Mouse (Mus musculus): ENCODE measurements around the gene Zfp354c. TPM values are rescaled to one million over a fixed set of nuclear protein-coding genes. Genes with fewer than 3 reads are reported as not detected.
A peak's percentile ranks its signal among the peaks of the same experiment; 100 is the strongest.

Zfp354c gene
- 34.2 and 35.1 TPM in 2 replicates for polyA plus RNA-seq (2015; fragmentation: Nextera tagmentation; extraction: Ambion mirVana)

- peaks cover 31% of the 10 kb centered on the region for H3K36me3 ChIP-seq
- H3K9me3 ChIP-seq (replicated peaks), result peaks cover under 1% of the 10 kb centered on the region; the same call in 1 of the 2 replicates
- peak within 1 kb of the TSS; percentile 76 for H3K9ac ChIP-seq
- peaks cover 15% of the 10 kb centered on the region for H3K4me1 ChIP-seq
- WGBS, result 1% methylated on average over 45 of the region's 45 CpGs
- H3K27ac ChIP-seq (replicated peaks), result peak within 1 kb of the TSS; percentile 86
- ATAC-seq (ENCODE audit: insufficient number of reproducible peaks, low FRiP score, low TSS enrichment, low read depth), result peak; percentile 93
- no peaks in the 10 kb centered on the region for H3K27me3 ChIP-seq
- H3K4me3 ChIP-seq (replicated peaks), result peak within 1 kb of the TSS; percentile 93
- H3K4me2 ChIP-seq (replicated peaks), result peak within 1 kb of the TSS; percentile 59
Measured at GRCm38 (mm10) chr11:50827010-50827953, at the start of gene Zfp354c. TSS of gene Zfp354c (minus strand) at chr11:50827724.

GRCm38 (mm10) chr11:50850989-50851601 is 23.6 kb upstream of the Zfp354c start:
- Histone ChIP-seq H3K27me3 (peaks cover 64% of the 10 kb centered on the region), H3K27ac (replicated peaks) (no peak overlapping the region), H3K36me3 (no peaks in the 10 kb centered on the region), H3K9me3 (replicated peaks) (0 out of 2 replicates have a peak, but pooled peaks cover 3% of the 10 kb centered on the region), H3K9ac (no peak overlapping the region), H3K4me1 (peaks cover 12% of the 10 kb centered on the region), H3K4me2 (replicated peaks) (peak overlapping the region; percentile 83), H3K4me3 (replicated peaks) (peak overlapping the region; percentile 44)
- ATAC-seq (ENCODE audit: insufficient number of reproducible peaks, low FRiP score, low TSS enrichment, low read depth), result peak; percentile 31; the same call in 1 of the 2 replicates
- under 1% methylated on average over 71 of the region's 72 CpGs for WGBS

GRCm38 (mm10) chr11:50850177-50850735 is 22.7 kb upstream of the Zfp354c start, which contains the start of gene Grm6:
TSS of gene Grm6 (plus strand) at chr11:50850685.
- Histone ChIP-seq H3K36me3 (no peaks in the 10 kb centered on the region), H3K27me3 (peaks cover 64% of the 10 kb centered on the region), H3K4me3 (replicated peaks) (peak within 1 kb of the TSS; percentile 44), H3K4me2 (replicated peaks) (peak within 1 kb of the TSS; percentile 83), H3K4me1 (peaks cover 12% of the 10 kb centered on the region), H3K27ac (replicated peaks) (no peak within 1 kb of the TSS), H3K9ac (no peak within 1 kb of the TSS), H3K9me3 (replicated peaks) (0 out of 2 replicates have a peak, but pooled peaks cover 3% of the 10 kb centered on the region)
- WGBS, result 5% methylated on average over 11 of the region's 11 CpGs
- ATAC-seq (ENCODE audit: insufficient number of reproducible peaks, low FRiP score, low TSS enrichment, low read depth), result no peak

- WGBS, result 4% methylated on average over 10 of the region's 10 CpGs
- Histone ChIP-seq H3K27ac (replicated peaks) (no peak overlapping the region), H3K27me3 (peaks cover 64% of the 10 kb centered on the region), H3K36me3 (no peaks in the 10 kb centered on the region), H3K4me1 (peaks cover 12% of the 10 kb centered on the region), H3K4me3 (replicated peaks) (no peak overlapping the region), H3K9ac (no peak overlapping the region), H3K4me2 (replicated peaks) (no peak overlapping the region), H3K9me3 (replicated peaks) (0 out of 2 replicates have a peak, but pooled peaks cover 3% of the 10 kb centered on the region)
- no peak for ATAC-seq (ENCODE audit: insufficient number of reproducible peaks, low FRiP score, low TSS enrichment, low read depth)
Measured at GRCm38 (mm10) chr11:50849310-50849709, 21.8 kb upstream of the Zfp354c start.

GRCm38 (mm10) chr11:50848520-50849137 is 21.1 kb upstream of the Zfp354c start:
- Histone ChIP-seq H3K36me3 (no peaks in the 10 kb centered on the region), H3K9ac (no peak overlapping the region), H3K4me3 (replicated peaks) (no peak overlapping the region), H3K27ac (replicated peaks) (no peak overlapping the region), H3K9me3 (replicated peaks) (0 out of 2 replicates have a peak, but pooled peaks cover 3% of the 10 kb centered on the region), H3K4me2 (replicated peaks) (no peak overlapping the region), H3K4me1 (peaks cover 12% of the 10 kb centered on the region), H3K27me3 (peaks cover 59% of the 10 kb centered on the region)
- WGBS, result 31% methylated on average over 3 of the region's 3 CpGs
- ATAC-seq (ENCODE audit: insufficient number of reproducible peaks, low FRiP score, low TSS enrichment, low read depth), result no peak

- WGBS, result 74% methylated on average over 5 of the region's 5 CpGs
- H3K4me2 ChIP-seq (replicated peaks), result no peak overlapping the region
- no peak for ATAC-seq (ENCODE audit: insufficient number of reproducible peaks, low FRiP score, low TSS enrichment, low read depth)
- H3K27ac ChIP-seq (replicated peaks), result no peak overlapping the region
- H3K9ac ChIP-seq, result no peak overlapping the region
- H3K4me1 ChIP-seq, result peaks cover 12% of the 10 kb centered on the region
- 0 out of 2 replicates have a peak, but pooled peaks cover 3% of the 10 kb centered on the region for H3K9me3 ChIP-seq (replicated peaks)
- H3K27me3 ChIP-seq, result peaks cover 46% of the 10 kb centered on the region
- H3K4me3 ChIP-seq (replicated peaks), result no peak overlapping the region
- no peaks in the 10 kb centered on the region for H3K36me3 ChIP-seq
Measured at GRCm38 (mm10) chr11:50847047-50847446, 19.5 kb upstream of the Zfp354c start.

GRCm38 (mm10) chr11:50845951-50846350 is 18.4 kb upstream of the Zfp354c start:
- peaks cover 12% of the 10 kb centered on the region for H3K4me1 ChIP-seq
- no peak overlapping the region for H3K4me3 ChIP-seq (replicated peaks)
- no peak overlapping the region for H3K4me2 ChIP-seq (replicated peaks)
- WGBS, result 83% methylated on average over 3 of the region's 3 CpGs
- no peak for ATAC-seq (ENCODE audit: insufficient number of reproducible peaks, low FRiP score, low TSS enrichment, low read depth)
- H3K36me3 ChIP-seq, result no peaks in the 10 kb centered on the region
- no peak overlapping the region for H3K27ac ChIP-seq (replicated peaks)
- H3K9ac ChIP-seq, result no peak overlapping the region
- H3K27me3 ChIP-seq, result peaks cover 35% of the 10 kb centered on the region
- 0 out of 2 replicates have a peak, but pooled peaks cover 3% of the 10 kb centered on the region for H3K9me3 ChIP-seq (replicated peaks)

GRCm38 (mm10) chr11:50841023-50841735 is 13.7 kb upstream of the Zfp354c start, which contains the start of gene Zfp879:
TSS of gene Zfp879 (minus strand) at chr11:50841552.
- H3K9ac ChIP-seq, result peak within 1 kb of the TSS; percentile 41

GRCm38 (mm10) chr11:50835727-50836126 is 8.2 kb upstream of the Zfp354c start:
- H3K36me3 ChIP-seq, result peaks cover 15% of the 10 kb centered on the region
- 81% methylated on average over 4 of the region's 4 CpGs for WGBS
- no peak overlapping the region for H3K4me2 ChIP-seq (replicated peaks)
- no peak overlapping the region for H3K4me3 ChIP-seq (replicated peaks)
- H3K27ac ChIP-seq (replicated peaks), result no peak overlapping the region
- H3K27me3 ChIP-seq, result no peaks in the 10 kb centered on the region
- H3K9ac ChIP-seq, result no peak overlapping the region
- 0 out of 2 replicates have a peak, but pooled peaks cover 14% of the 10 kb centered on the region for H3K9me3 ChIP-seq (replicated peaks)
- no peak for ATAC-seq (ENCODE audit: insufficient number of reproducible peaks, low FRiP score, low TSS enrichment, low read depth)
- H3K4me1 ChIP-seq, result peaks cover 5% of the 10 kb centered on the region

More at GRCm38 (mm10) chr11:50841023-50841735, 13.7 kb upstream of the Zfp354c start, which contains the start of gene Zfp879:
- Histone ChIP-seq H3K36me3 (no peaks in the 10 kb centered on the region), H3K27me3 (no peaks in the 10 kb centered on the region; the same call in 1 of the 2 replicates), H3K4me1 (peaks cover 14% of the 10 kb centered on the region), H3K9me3 (replicated peaks) (no peaks in the 10 kb centered on the region), H3K4me3 (replicated peaks) (peak within 1 kb of the TSS; percentile 48), H3K4me2 (replicated peaks) (peak within 1 kb of the TSS; percentile 57), H3K27ac (replicated peaks) (peak within 1 kb of the TSS; percentile 92)
- WGBS, result 12% methylated on average over 22 of the region's 22 CpGs
- peak; percentile 91 for ATAC-seq (ENCODE audit: insufficient number of reproducible peaks, low FRiP score, low TSS enrichment, low read depth)

GRCm38 (mm10) chr11:50826214-50826613 is 1.3 kb downstream of the Zfp354c start:
- H3K4me1 ChIP-seq, result peaks cover 15% of the 10 kb centered on the region
- no peaks in the 10 kb centered on the region; the same call in 1 of the 2 replicates for H3K9me3 ChIP-seq (replicated peaks)
- ATAC-seq (ENCODE audit: insufficient number of reproducible peaks, low FRiP score, low TSS enrichment, low read depth), result no peak
- H3K27me3 ChIP-seq, result no peaks in the 10 kb centered on the region
- peak overlapping the region; percentile 86 for H3K27ac ChIP-seq (replicated peaks)
- peaks cover 39% of the 10 kb centered on the region for H3K36me3 ChIP-seq
- peak overlapping the region; percentile 59 for H3K4me2 ChIP-seq (replicated peaks)
- 22% methylated on average over 2 of the region's 2 CpGs for WGBS
- no peak overlapping the region for H3K9ac ChIP-seq
- peak overlapping the region; percentile 93 for H3K4me3 ChIP-seq (replicated peaks)
